Mouse (Mus musculus) kidney, postnatal 0 days (tissue): ENCODE results near the gene S100a1. TPM values are rescaled to one million over a fixed set of nuclear protein-coding genes. Genes with fewer than 3 reads are reported as not detected.
A peak's percentile ranks its signal among the peaks of the same experiment; 100 is the strongest.

Experiments
- ATAC-seq: fragments of 200-750 bp; cut with Nextera tagmentation; replicated peaks from 2 replicates; pipeline ENCODE4 v1.8.0; 2017; ENCODE audit warnings: low read depth, moderate number of reproducible peaks, moderate TSS enrichment, moderate library complexity; ENCODE audit not compliant: low FRiP score
- DNase-seq: peaks from one replicate; pipeline ENCODE4 v3.0.0-alpha.2; 2016; ENCODE audit warnings: low spot score
- H3K27ac ChIP-seq: fragments of 300-500 bp; sonication (generic); 2 replicates; pipeline ENCODE4 v1.5.1; 2014; ENCODE audit warnings: mild to moderate bottlenecking
- H3K27me3 ChIP-seq: fragments of 300-500 bp; sonication (generic); 2 replicates; pipeline ENCODE4 v1.6.1; 2014; ENCODE audit warnings: low read length, mixed read lengths; ENCODE audit not compliant: insufficient read depth
- H3K36me3 ChIP-seq: fragments of 300-500 bp; sonication (generic); 2 replicates; pipeline ENCODE4 v1.6.1; 2014; ENCODE audit warnings: low read length, mixed read lengths; ENCODE audit not compliant: insufficient read depth
- H3K4me1 ChIP-seq: fragments of 300-500 bp; sonication (generic); replicated peaks from 2 replicates; pipeline ENCODE4 v1.6.1; 2014; ENCODE audit warnings: antibody characterized with exemption, low read length, mixed read lengths; ENCODE audit not compliant: insufficient read depth
- H3K4me2 ChIP-seq: fragments of 300-500 bp; sonication (generic); 2 replicates; pipeline ENCODE4 v1.6.1; 2014; ENCODE audit warnings: mild to moderate bottlenecking, low read length, moderate library complexity, mixed read lengths
- H3K4me3 ChIP-seq: fragments of 300-500 bp; sonication (generic); replicated peaks from 2 replicates; pipeline ENCODE4 v1.5.1; 2014; ENCODE audit warnings: low read depth, low read length
- H3K9ac ChIP-seq: fragments of 300-500 bp; sonication (generic); 2 replicates; pipeline ENCODE4 v1.6.1; 2014; ENCODE audit warnings: low read depth, low read length
- H3K9me3 ChIP-seq: fragments of 300-500 bp; sonication (generic); replicated peaks from 2 replicates; pipeline ENCODE4 v1.6.1; 2016; ENCODE audit warnings: low read length, inconsistent platforms, mixed read lengths
- CTCF ChIP-seq: IDR thresholded peaks from 2 replicates; pipeline ENCODE4 v1.5.1; 2016; ENCODE audit warnings: antibody characterized with exemption, low read depth, mild to moderate bottlenecking, moderate library complexity
- WGBS: fragments of 180-500 bp; shearing (Covaris S2); extraction: QIAGEN DNeasy Blood & Tissue Kit; methylation state at CpG from one replicate; pipeline ENCODE4 v1.1.7; 2014; 5-methylcytosine and 5-hydroxymethylcytosine counted together
- polyA plus RNA-seq: library from polyadenylated mRNA; unstranded; fragments of >200 nt; fragmentation: Nextera tagmentation; extraction: Ambion mirVana; gene quantifications from 2 replicates; pipeline ENCODE4 v1.2.1, GENCODE M21; 2015

The S100a1 gene
- polyA plus RNA-seq, 1 experiment from 2014 or later, result 353 TPM

GRCm38 (mm10) chr3:90505216-90505615 is 9.0 kb downstream of the S100a1 start:
- H3K4me2 ChIP-seq, result no peak overlapping the region
- no peak overlapping the region for H3K4me3 ChIP-seq
- ATAC-seq (no peak), DNase-seq (no peak)
- TF ChIP-seq CTCF, result no peak
- H3K4me1 ChIP-seq, result no peaks in the 10 kb centered on the region
- WGBS, result 86% methylated on average over 5 of the region's 5 CpGs
- no peak overlapping the region for H3K27ac ChIP-seq
- H3K27me3 ChIP-seq, result no peaks in the 10 kb centered on the region
- no peaks in the 10 kb centered on the region for H3K9me3 ChIP-seq
- peaks cover 35% of the 10 kb centered on the region for H3K36me3 ChIP-seq
- no peak overlapping the region for H3K9ac ChIP-seq

- H3K27ac ChIP-seq, result no peak overlapping the region
- no peak for TF ChIP-seq CTCF
- 84% methylated on average over 4 of the region's 4 CpGs for WGBS
- ATAC-seq, result no peak
- no peaks in the 10 kb centered on the region for H3K27me3 ChIP-seq
- DNase-seq, result no peak
- peaks cover 46% of the 10 kb centered on the region for H3K36me3 ChIP-seq
- H3K4me3 ChIP-seq, result no peak overlapping the region
- no peaks in the 10 kb centered on the region for H3K4me1 ChIP-seq
- no peak overlapping the region for H3K4me2 ChIP-seq
- H3K9me3 ChIP-seq, result no peaks in the 10 kb centered on the region
- no peak overlapping the region for H3K9ac ChIP-seq
These were observed 10.7 kb downstream of the S100a1 start for GRCm38 (mm10) chr3:90503444-90503843.

- H3K9ac ChIP-seq, result no peak overlapping the region
- no peaks in the 10 kb centered on the region for H3K9me3 ChIP-seq
- H3K27ac ChIP-seq, result no peak overlapping the region
- DNase-seq, result no peak
- ATAC-seq, result no peak
- H3K4me1 ChIP-seq, result no peaks in the 10 kb centered on the region
- no peak overlapping the region for H3K4me2 ChIP-seq
- peaks cover 34% of the 10 kb centered on the region for H3K36me3 ChIP-seq
- TF ChIP-seq CTCF, result no peak
- no peaks in the 10 kb centered on the region for H3K27me3 ChIP-seq
- H3K4me3 ChIP-seq, result no peak overlapping the region
These were observed 16.6 kb downstream of the S100a1 start for GRCm38 (mm10) chr3:90497597-90497996.

GRCm38 (mm10) chr3:90495850-90496525 is 18.2 kb downstream of the S100a1 start:
- H3K4me1 ChIP-seq, result no peaks in the 10 kb centered on the region
- no peak overlapping the region for H3K9ac ChIP-seq
- 89% methylated on average over 7 of the region's 7 CpGs for WGBS
- H3K9me3 ChIP-seq, result no peaks in the 10 kb centered on the region
- H3K4me2 ChIP-seq, result no peak overlapping the region
- H3K36me3 ChIP-seq, result peaks cover 28% of the 10 kb centered on the region
- H3K4me3 ChIP-seq, result no peak overlapping the region
- ATAC-seq (no peak), DNase-seq (no peak)
- H3K27ac ChIP-seq, result no peak overlapping the region
- TF ChIP-seq CTCF, result no peak
- H3K27me3 ChIP-seq, result no peaks in the 10 kb centered on the region

GRCm38 (mm10) chr3:90493831-90494540 is 20.2 kb downstream of the S100a1 start:
- no peak overlapping the region for H3K4me3 ChIP-seq
- H3K4me1 ChIP-seq, result no peaks in the 10 kb centered on the region
- 61% methylated on average over 4 of the region's 4 CpGs for WGBS
- no peak overlapping the region for H3K4me2 ChIP-seq
- no peak overlapping the region for H3K27ac ChIP-seq
- H3K27me3 ChIP-seq, result no peaks in the 10 kb centered on the region
- peaks cover 19% of the 10 kb centered on the region; the same call in 1 of the 2 replicates for H3K36me3 ChIP-seq
- no peak for TF ChIP-seq CTCF
- no peak overlapping the region for H3K9ac ChIP-seq
- ATAC-seq (no peak), DNase-seq (no peak)
- no peaks in the 10 kb centered on the region for H3K9me3 ChIP-seq

GRCm38 (mm10) chr3:90491350-90491749 is 22.8 kb downstream of the S100a1 start:
- Histone ChIP-seq H3K4me2 (no peak overlapping the region), H3K4me1 (no peaks in the 10 kb centered on the region), H3K36me3 (peaks cover 14% of the 10 kb centered on the region; the same call in 1 of the 2 replicates), H3K27me3 (no peaks in the 10 kb centered on the region), H3K9me3 (no peaks in the 10 kb centered on the region), H3K27ac (no peak overlapping the region), H3K4me3 (no peak overlapping the region), H3K9ac (no peak overlapping the region)
- no peak; the same call in 1 of the 2 replicates for ATAC-seq
- TF ChIP-seq CTCF, result peak; percentile 48; the same call in 1 of the 2 replicates
- 38% methylated on average over 2 of the region's 2 CpGs for WGBS
- peak; percentile 43 for DNase-seq
